Mouse (Mus musculus) kidney, postnatal 0 days (tissue): ENCODE measurements around the gene Sult2b1. TPM values are rescaled to one million over a fixed set of nuclear protein-coding genes. Genes with fewer than 3 reads are reported as not detected.

ENCODE experiments used
- ATAC-seq: fragments of 200-750 bp; cut with Nextera tagmentation; replicated peaks from 2 replicates; pipeline ENCODE4 v1.8.0; 2017; ENCODE audit warnings: low read depth, moderate number of reproducible peaks, moderate TSS enrichment, moderate library complexity; ENCODE audit not compliant: low FRiP score
- DNase-seq: peaks from one replicate; pipeline ENCODE4 v3.0.0-alpha.2; 2016; ENCODE audit warnings: low spot score
- H3K27ac ChIP-seq: fragments of 300-500 bp; sonication (generic); 2 replicates; pipeline ENCODE4 v1.5.1; 2014; ENCODE audit warnings: mild to moderate bottlenecking
- H3K27me3 ChIP-seq: fragments of 300-500 bp; sonication (generic); 2 replicates; pipeline ENCODE4 v1.6.1; 2014; ENCODE audit warnings: low read length, mixed read lengths; ENCODE audit not compliant: insufficient read depth
- H3K36me3 ChIP-seq: fragments of 300-500 bp; sonication (generic); 2 replicates; pipeline ENCODE4 v1.6.1; 2014; ENCODE audit warnings: low read length, mixed read lengths; ENCODE audit not compliant: insufficient read depth
- H3K4me1 ChIP-seq: fragments of 300-500 bp; sonication (generic); replicated peaks from 2 replicates; pipeline ENCODE4 v1.6.1; 2014; ENCODE audit warnings: antibody characterized with exemption, low read length, mixed read lengths; ENCODE audit not compliant: insufficient read depth
- H3K4me2 ChIP-seq: fragments of 300-500 bp; sonication (generic); 2 replicates; pipeline ENCODE4 v1.6.1; 2014; ENCODE audit warnings: mild to moderate bottlenecking, low read length, moderate library complexity, mixed read lengths
- H3K4me3 ChIP-seq: fragments of 300-500 bp; sonication (generic); replicated peaks from 2 replicates; pipeline ENCODE4 v1.5.1; 2014; ENCODE audit warnings: low read depth, low read length
- H3K9ac ChIP-seq: fragments of 300-500 bp; sonication (generic); 2 replicates; pipeline ENCODE4 v1.6.1; 2014; ENCODE audit warnings: low read depth, low read length
- H3K9me3 ChIP-seq: fragments of 300-500 bp; sonication (generic); replicated peaks from 2 replicates; pipeline ENCODE4 v1.6.1; 2016; ENCODE audit warnings: low read length, inconsistent platforms, mixed read lengths
- CTCF ChIP-seq: IDR thresholded peaks from 2 replicates; pipeline ENCODE4 v1.5.1; 2016; ENCODE audit warnings: antibody characterized with exemption, low read depth, mild to moderate bottlenecking, moderate library complexity
- WGBS: fragments of 180-500 bp; shearing (Covaris S2); extraction: QIAGEN DNeasy Blood & Tissue Kit; methylation state at CpG from one replicate; pipeline ENCODE4 v1.1.7; 2014; 5-methylcytosine and 5-hydroxymethylcytosine counted together
- polyA plus RNA-seq: library from polyadenylated mRNA; unstranded; fragments of >200 nt; fragmentation: Nextera tagmentation; extraction: Ambion mirVana; gene quantifications from 2 replicates; pipeline ENCODE4 v1.2.1, GENCODE M21; 2015

The Sult2b1 gene
- polyA plus RNA-seq, 1 experiment from 2014 or later, result 3.9 TPM

- no peak for ATAC-seq
- DNase-seq, result no peak
- H3K9ac ChIP-seq, result no peak overlapping the region
- H3K4me1 ChIP-seq, result peaks cover 13% of the 10 kb centered on the region
- H3K4me2 ChIP-seq, result peak overlapping the region; percentile 58; the same call in 1 of the 2 replicates
- 83% methylated on average over 11 of the region's 11 CpGs for WGBS
- H3K27me3 ChIP-seq, result peaks cover 16% of the 10 kb centered on the region
- H3K36me3 ChIP-seq, result no peaks in the 10 kb centered on the region
- no peak overlapping the region for H3K27ac ChIP-seq
- H3K9me3 ChIP-seq, result no peaks in the 10 kb centered on the region
- no peak for TF ChIP-seq CTCF
- no peak overlapping the region for H3K4me3 ChIP-seq
Observed at GRCm38 (mm10) chr7:45701607-45702006, 82.9 kb downstream of the Sult2b1 start.

- no peak for ATAC-seq
- peak overlapping the region; percentile 20; the same call in 1 of the 2 replicates for H3K27ac ChIP-seq
- DNase-seq, result no peak
- H3K9me3 ChIP-seq, result no peaks in the 10 kb centered on the region
- peak overlapping the region; percentile 36; the same call in 1 of the 2 replicates for H3K9ac ChIP-seq
- H3K4me1 ChIP-seq, result peaks cover 13% of the 10 kb centered on the region
- H3K4me3 ChIP-seq, result peak overlapping the region; percentile 25; the same call in 1 of the 2 replicates
- WGBS, result 28% methylated on average over 11 of the region's 11 CpGs
- TF ChIP-seq CTCF, result no peak
- H3K36me3 ChIP-seq, result no peaks in the 10 kb centered on the region
- H3K4me2 ChIP-seq, result peak overlapping the region; percentile 58
- H3K27me3 ChIP-seq, result peaks cover 16% of the 10 kb centered on the region
Observed at GRCm38 (mm10) chr7:45701072-45701471, 83.4 kb downstream of the Sult2b1 start.

GRCm38 (mm10) chr7:45700301-45701015 lies 84.0 kb downstream of the Sult2b1 start:
- WGBS, result under 1% methylated on average over 20 of the region's 20 CpGs

GRCm38 (mm10) chr7:45699523-45700141 lies 84.8 kb downstream of the Sult2b1 start, which contains the start of gene Car11:
Gene Car11 (plus strand): TSS chr7:45699843.
- H3K4me1 ChIP-seq, result peaks cover 7% of the 10 kb centered on the region
- WGBS, result 2% methylated on average over 34 of the region's 36 CpGs
- H3K36me3 ChIP-seq, result no peaks in the 10 kb centered on the region
- H3K9ac ChIP-seq, result peak within 1 kb of the TSS; percentile 23
- peaks cover 16% of the 10 kb centered on the region for H3K27me3 ChIP-seq
- no peaks in the 10 kb centered on the region for H3K9me3 ChIP-seq
- DNase-seq (no peak), ATAC-seq (no peak)
- no peak within 1 kb of the TSS for H3K27ac ChIP-seq
- no peak for TF ChIP-seq CTCF
- peak within 1 kb of the TSS; percentile 25 for H3K4me3 ChIP-seq
- peak within 1 kb of the TSS; percentile 58 for H3K4me2 ChIP-seq

More at GRCm38 (mm10) chr7:45700301-45701015, 84.0 kb downstream of the Sult2b1 start:
- H3K4me2 ChIP-seq, result peak overlapping the region; percentile 58
- H3K36me3 ChIP-seq, result no peaks in the 10 kb centered on the region
- H3K4me3 ChIP-seq, result peak overlapping the region; percentile 25
- peaks cover 16% of the 10 kb centered on the region for H3K27me3 ChIP-seq
- no peaks in the 10 kb centered on the region for H3K9me3 ChIP-seq
- H3K9ac ChIP-seq, result peak overlapping the region; percentile 36
- H3K4me1 ChIP-seq, result peaks cover 7% of the 10 kb centered on the region
- no peak for TF ChIP-seq CTCF
- DNase-seq, result peak; percentile 95
- no peak for ATAC-seq
- no peak overlapping the region for H3K27ac ChIP-seq

- Histone ChIP-seq H3K27ac (no peak overlapping the region), H3K9ac (no peak overlapping the region), H3K27me3 (peaks cover 16% of the 10 kb centered on the region), H3K4me1 (peaks cover 7% of the 10 kb centered on the region), H3K9me3 (no peaks in the 10 kb centered on the region), H3K36me3 (no peaks in the 10 kb centered on the region), H3K4me2 (no peak overlapping the region), H3K4me3 (no peak overlapping the region)
- 87% methylated on average over 6 of the region's 7 CpGs for WGBS
- ATAC-seq, result no peak
- TF ChIP-seq CTCF, result no peak
- DNase-seq, result no peak
Observed at GRCm38 (mm10) chr7:45697894-45698293, 86.6 kb downstream of the Sult2b1 start.

GRCm38 (mm10) chr7:45695098-45695497 lies 89.4 kb downstream of the Sult2b1 start:
- DNase-seq (no peak), ATAC-seq (no peak)
- no peaks in the 10 kb centered on the region for H3K9me3 ChIP-seq
- H3K4me1 ChIP-seq, result peaks cover 3% of the 10 kb centered on the region
- peaks cover 11% of the 10 kb centered on the region for H3K27me3 ChIP-seq
- no peak overlapping the region for H3K4me3 ChIP-seq
- 11% methylated on average over 6 of the region's 6 CpGs for WGBS
- TF ChIP-seq CTCF, result no peak
- no peak overlapping the region for H3K4me2 ChIP-seq
- H3K36me3 ChIP-seq, result no peaks in the 10 kb centered on the region
- no peak overlapping the region for H3K27ac ChIP-seq
- H3K9ac ChIP-seq, result no peak overlapping the region
